Mouse (Mus musculus): ENCODE results near the gene Nadsyn1. TPM values are rescaled to one million over a fixed set of nuclear protein-coding genes. Genes with fewer than 3 reads are reported as not detected.
A peak's percentile ranks its signal among the peaks of the same experiment; 100 is the strongest.

The Nadsyn1 gene
- polyA plus RNA-seq (2011; ENCODE audit: insufficient read depth, insufficient read length, low read depth, missing spikeins) = 8.6 and 12.3 TPM in 2 replicates

DNA sequence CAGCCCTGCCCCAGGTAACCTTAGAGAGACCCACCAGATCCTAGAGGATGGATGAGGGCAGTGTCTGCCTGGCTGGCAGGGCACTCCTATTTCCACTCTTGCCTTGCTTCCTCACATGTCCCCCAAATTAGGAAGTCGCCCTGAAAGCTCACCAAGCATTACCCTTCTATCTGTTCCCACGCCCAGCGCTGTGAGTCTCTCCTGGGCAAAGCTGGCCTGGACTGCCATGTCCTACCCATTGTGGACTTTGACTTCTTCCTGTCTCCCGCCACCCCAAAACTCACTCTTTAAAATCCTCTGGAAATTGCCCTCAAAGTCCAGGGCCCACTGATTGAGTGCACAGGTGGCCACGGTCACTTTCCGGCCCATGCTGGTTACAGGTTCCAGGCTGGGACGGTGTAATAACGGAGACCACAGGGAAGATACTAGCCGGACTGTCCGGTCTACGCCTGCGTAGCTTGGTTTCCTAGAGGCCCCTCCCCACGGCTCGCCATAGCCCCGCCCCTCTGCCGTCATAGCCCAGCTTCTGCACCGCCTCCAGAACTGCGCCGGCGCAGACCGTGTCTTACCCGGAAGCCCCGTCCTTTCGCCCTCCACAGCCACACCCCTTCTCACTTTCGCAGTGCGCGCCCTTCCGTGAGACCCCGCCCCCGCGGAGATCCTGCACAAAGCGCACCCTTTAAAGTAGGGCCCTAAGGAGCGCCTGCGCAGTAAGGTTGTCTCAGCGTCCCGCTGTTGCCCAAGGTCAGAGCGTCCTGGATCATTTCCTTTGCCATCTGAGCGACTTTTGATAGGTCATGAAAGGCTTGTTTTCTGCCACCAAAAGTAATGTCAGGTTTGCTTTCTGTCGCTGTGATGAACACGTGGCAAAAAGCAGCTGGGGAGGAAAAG, at the start of gene Nadsyn1, which contains the start of gene Dhcr7:
Gene Nadsyn1, minus strand, starts transcription at position 475 of the 891 bp plus-strand sequence.
Gene Dhcr7, plus strand, starts transcription at position 771 of the 891 bp plus-strand sequence.
- Histone ChIP-seq H3K9ac (ENCODE audit: low read depth, poor library complexity, severe bottlenecking) (peak within 1 kb of the TSS; percentile 61), H3K4me3 (ENCODE audit: low read depth, low read length) (peak within 1 kb of the TSS; percentile 79), H3K36me3 (ENCODE audit: control insufficient read depth, insufficient read depth, low read length, poor library complexity, severe bottlenecking) (no peaks in the 10 kb centered on the region)

DNA sequence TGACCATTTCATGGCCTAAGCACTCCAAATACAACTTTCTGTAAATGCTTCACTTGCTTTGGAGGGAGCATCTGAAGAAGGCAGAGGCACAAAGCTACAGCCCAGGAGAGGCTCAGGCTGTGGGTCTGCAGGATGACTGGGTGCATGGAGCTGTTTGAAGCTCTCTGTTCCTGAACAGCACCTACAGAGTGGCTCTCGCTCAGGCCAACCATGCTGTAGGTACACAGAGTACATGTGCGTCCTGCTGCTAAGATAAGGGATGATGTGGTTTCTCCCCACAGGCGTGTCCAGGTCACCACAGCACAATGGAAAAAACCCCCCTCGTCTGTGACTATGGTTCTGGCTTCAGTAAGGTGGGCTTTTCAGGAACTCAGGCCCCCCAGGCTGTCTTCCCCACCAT, 46.2 kb upstream of the Nadsyn1 start:
- TF ChIP-seq POLR2A (IDR thresholded peaks at IDR 0.05; ENCODE audit: insufficient read depth, low read length) = no peak
- no peak overlapping the region for H3K9ac ChIP-seq (ENCODE audit: low read depth, poor library complexity, severe bottlenecking)
- H3K9me3 ChIP-seq (replicated peaks; ENCODE audit: control insufficient read depth, insufficient read depth, low read length, poor library complexity, severe bottlenecking) = no peaks in the 10 kb centered on the region
- H3K36me3 ChIP-seq (ENCODE audit: control insufficient read depth, insufficient read depth, low read length, poor library complexity, severe bottlenecking) = no peaks in the 10 kb centered on the region
- H3K4me1 ChIP-seq (ENCODE audit: control insufficient read depth, insufficient read depth, low read length) = no peaks in the 10 kb centered on the region
- no peak overlapping the region for H3K27ac ChIP-seq (ENCODE audit: insufficient read depth, low read length)
- no peak overlapping the region for H3K4me3 ChIP-seq (ENCODE audit: low read depth, low read length)
- no peaks in the 10 kb centered on the region for H3K27me3 ChIP-seq (ENCODE audit: control insufficient read depth, insufficient read depth, low read length, poor library complexity, severe bottlenecking)

More for the DNA sequence above, at the start of gene Nadsyn1, which contains the start of gene Dhcr7:
- H3K9me3 ChIP-seq (replicated peaks; ENCODE audit: control insufficient read depth, insufficient read depth, low read length, poor library complexity, severe bottlenecking) = no peaks in the 10 kb centered on the region
- no peak within 1 kb of the TSS for H3K27ac ChIP-seq (ENCODE audit: insufficient read depth, low read length)
- no peaks in the 10 kb centered on the region for H3K4me1 ChIP-seq (ENCODE audit: control insufficient read depth, insufficient read depth, low read length)
- TF ChIP-seq CTCF (IDR thresholded peaks at IDR 0.05; ENCODE audit: low read depth, low read length) (no peak), EP300 (IDR thresholded peaks at IDR 0.05; ENCODE audit: insufficient read depth, low read depth, low read length) (0 out of 2 replicates have a peak, but pooled peaks have one; percentile 5), POLR2A (IDR thresholded peaks at IDR 0.05; ENCODE audit: insufficient read depth, low read length) (peak; percentile 86)
- no peaks in the 10 kb centered on the region for H3K27me3 ChIP-seq (ENCODE audit: control insufficient read depth, insufficient read depth, low read length, poor library complexity, severe bottlenecking)

DNA sequence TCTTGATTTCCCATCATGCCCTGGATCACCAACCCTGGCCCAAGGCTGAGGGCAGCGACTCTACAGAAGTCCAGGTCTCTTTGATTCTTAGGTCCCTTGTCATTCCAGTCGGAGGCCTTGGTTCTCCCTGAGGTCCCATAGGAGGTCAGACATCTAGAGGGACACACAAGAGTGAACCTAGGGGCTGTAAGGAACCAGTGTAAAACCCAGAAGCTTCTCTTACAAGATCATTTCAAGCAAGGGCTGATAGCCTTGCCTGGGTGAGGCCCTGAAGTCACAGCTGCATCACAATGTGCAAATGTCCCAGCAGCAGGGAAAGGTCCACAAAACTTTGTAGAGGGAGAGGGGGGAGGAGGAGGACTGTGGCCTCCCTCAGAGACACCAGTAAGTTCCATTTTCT, 43.9 kb upstream of the Nadsyn1 start, which contains the start of gene Gm498:
Gene Gm498, plus strand, starts transcription at position 301 of the 400 bp plus-strand sequence.
- H3K9me3 ChIP-seq (replicated peaks; ENCODE audit: control insufficient read depth, insufficient read depth, low read length, poor library complexity, severe bottlenecking) = no peaks in the 10 kb centered on the region
- H3K27ac ChIP-seq (ENCODE audit: insufficient read depth, low read length) = no peak within 1 kb of the TSS
- no peaks in the 10 kb centered on the region for H3K4me1 ChIP-seq (ENCODE audit: control insufficient read depth, insufficient read depth, low read length)
- TF ChIP-seq CTCF (IDR thresholded peaks at IDR 0.05; ENCODE audit: low read depth, low read length) (no peak), POLR2A (IDR thresholded peaks at IDR 0.05; ENCODE audit: insufficient read depth, low read length) (no peak), EP300 (IDR thresholded peaks at IDR 0.05; ENCODE audit: insufficient read depth, low read depth, low read length) (no peak)
- H3K27me3 ChIP-seq (ENCODE audit: control insufficient read depth, insufficient read depth, low read length, poor library complexity, severe bottlenecking) = no peaks in the 10 kb centered on the region
- no peak within 1 kb of the TSS for H3K9ac ChIP-seq (ENCODE audit: low read depth, poor library complexity, severe bottlenecking)
- H3K36me3 ChIP-seq (ENCODE audit: control insufficient read depth, insufficient read depth, low read length, poor library complexity, severe bottlenecking) = no peaks in the 10 kb centered on the region
- no peak within 1 kb of the TSS for H3K4me3 ChIP-seq (ENCODE audit: low read depth, low read length)

DNA sequence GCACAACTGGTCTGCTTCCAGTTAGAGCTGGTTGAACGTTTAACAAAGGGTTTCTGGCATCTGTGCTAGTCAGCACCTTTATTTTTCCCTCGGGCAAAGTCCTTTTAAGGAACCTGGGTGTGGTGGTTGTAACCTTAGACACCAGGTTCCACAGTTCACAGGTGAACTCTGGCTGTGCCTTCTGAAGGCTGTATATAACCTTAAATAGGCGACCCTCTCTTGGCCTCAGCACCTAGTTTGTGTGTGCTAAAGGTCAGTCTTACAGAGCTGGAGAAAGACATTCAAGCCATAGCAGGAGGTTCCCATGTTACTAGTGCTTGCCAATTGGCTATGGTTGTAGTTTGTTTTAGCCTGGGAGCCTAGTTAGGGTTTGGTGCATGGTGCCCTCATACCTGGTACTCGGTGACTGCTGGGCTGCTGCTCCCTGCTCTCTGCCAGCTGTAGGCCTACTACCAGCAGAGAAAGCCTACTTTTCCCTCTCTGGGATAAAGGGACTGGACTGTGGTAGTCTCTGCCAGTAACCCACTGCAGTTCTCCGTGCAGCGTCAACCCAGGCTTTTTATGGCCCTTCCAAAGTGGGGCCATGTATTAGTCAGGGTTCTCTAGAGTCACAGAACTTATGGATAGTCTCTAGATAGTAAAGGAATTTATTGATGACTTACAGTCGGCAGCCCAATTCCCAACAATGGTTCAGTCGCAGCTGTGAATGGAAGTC, 26.3 kb upstream of the Nadsyn1 start:
- Histone ChIP-seq H3K9me3 (replicated peaks; ENCODE audit: control insufficient read depth, insufficient read depth, low read length, poor library complexity, severe bottlenecking) (no peaks in the 10 kb centered on the region), H3K27me3 (ENCODE audit: control insufficient read depth, insufficient read depth, low read length, poor library complexity, severe bottlenecking) (no peaks in the 10 kb centered on the region), H3K4me3 (ENCODE audit: low read depth, low read length) (no peak overlapping the region), H3K9ac (ENCODE audit: low read depth, poor library complexity, severe bottlenecking) (no peak overlapping the region), H3K27ac (ENCODE audit: insufficient read depth, low read length) (no peak overlapping the region), H3K36me3 (ENCODE audit: control insufficient read depth, insufficient read depth, low read length, poor library complexity, severe bottlenecking) (peaks cover 27% of the 10 kb centered on the region), H3K4me1 (ENCODE audit: control insufficient read depth, insufficient read depth, low read length) (peaks cover 2% of the 10 kb centered on the region)
- no peak for TF ChIP-seq CTCF (IDR thresholded peaks at IDR 0.05; ENCODE audit: low read depth, low read length)
- TF ChIP-seq EP300 (IDR thresholded peaks at IDR 0.05; ENCODE audit: insufficient read depth, low read depth, low read length) = no peak
- TF ChIP-seq POLR2A (IDR thresholded peaks at IDR 0.05; ENCODE audit: insufficient read depth, low read length) = no peak

DNA sequence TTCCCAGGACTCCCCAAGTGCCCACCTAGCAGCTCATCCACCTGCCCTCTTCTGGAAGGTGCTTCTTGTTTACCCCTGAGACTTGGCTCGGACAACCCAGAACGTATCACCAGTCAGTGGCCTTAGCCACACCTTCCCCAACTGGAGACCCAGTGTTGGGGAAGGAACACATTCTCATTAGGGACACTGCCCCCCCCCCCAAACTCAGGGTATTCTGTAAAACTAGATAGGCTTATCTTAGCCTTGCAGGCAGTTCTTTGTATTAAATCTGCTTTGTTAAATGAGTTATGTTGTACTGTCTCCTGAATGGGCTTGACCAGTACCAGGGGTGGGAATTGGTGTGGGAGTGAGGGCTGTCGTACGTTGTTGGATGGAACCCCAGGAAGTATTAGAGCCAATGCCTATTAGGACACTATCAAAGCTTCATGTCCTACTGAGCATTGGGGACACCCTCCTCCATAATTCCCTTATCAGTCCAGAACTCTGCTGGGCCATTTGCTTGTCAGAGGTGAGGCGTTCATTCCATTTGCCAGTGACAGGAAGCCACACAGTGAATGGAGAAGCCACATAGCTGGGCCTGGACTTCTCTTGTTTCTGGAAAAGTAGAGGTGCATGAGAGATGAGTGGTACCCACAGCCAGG, 25.6 kb upstream of the Nadsyn1 start:
- peak overlapping the region; percentile 6; the same call in 1 of the 2 replicates for H3K27ac ChIP-seq (ENCODE audit: insufficient read depth, low read length)
- no peaks in the 10 kb centered on the region for H3K9me3 ChIP-seq (replicated peaks; ENCODE audit: control insufficient read depth, insufficient read depth, low read length, poor library complexity, severe bottlenecking)
- H3K9ac ChIP-seq (ENCODE audit: low read depth, poor library complexity, severe bottlenecking) = no peak overlapping the region
- peaks cover 31% of the 10 kb centered on the region for H3K36me3 ChIP-seq (ENCODE audit: control insufficient read depth, insufficient read depth, low read length, poor library complexity, severe bottlenecking)
- TF ChIP-seq EP300 (IDR thresholded peaks at IDR 0.05; ENCODE audit: insufficient read depth, low read depth, low read length) (no peak), CTCF (IDR thresholded peaks at IDR 0.05; ENCODE audit: low read depth, low read length) (no peak), POLR2A (IDR thresholded peaks at IDR 0.05; ENCODE audit: insufficient read depth, low read length) (no peak)
- H3K27me3 ChIP-seq (ENCODE audit: control insufficient read depth, insufficient read depth, low read length, poor library complexity, severe bottlenecking) = no peaks in the 10 kb centered on the region
- no peak overlapping the region for H3K4me3 ChIP-seq (ENCODE audit: low read depth, low read length)
- H3K4me1 ChIP-seq (ENCODE audit: control insufficient read depth, insufficient read depth, low read length) = peaks cover 2% of the 10 kb centered on the region

Data from ES-Bruce4 (cell line).